Mouse (Mus musculus) hindbrain, embryonic 10.5 days (tissue): ENCODE data around the gene Btbd35f29. TPM values are rescaled to one million over a fixed set of nuclear protein-coding genes. Genes with fewer than 3 reads are reported as not detected.
"Not testable (repeated sequence)": the region's sequence is repeated elsewhere in the genome, so short reads cannot be mapped to it uniquely, and the experiment has no call there.

Experiments used
- DNase-seq: peaks from one replicate; pipeline ENCODE4 v3.0.0-alpha.2; 2017; ENCODE audit warnings: low spot score
- H3K27ac ChIP-seq: fragments of 300-500 bp; sonication (generic); 2 replicates; pipeline ENCODE4 v1.5.1; 2016; ENCODE audit warnings: mild to moderate bottlenecking, moderate library complexity
- H3K27me3 ChIP-seq: fragments of 300-500 bp; sonication (generic); 2 replicates; pipeline ENCODE4 v1.6.1; 2016; ENCODE audit warnings: mild to moderate bottlenecking; ENCODE audit not compliant: poor library complexity, insufficient read depth, severe bottlenecking
- H3K36me3 ChIP-seq: fragments of 300-500 bp; sonication (generic); 2 replicates; pipeline ENCODE4 v1.6.1; 2016; ENCODE audit warnings: mild to moderate bottlenecking, moderate library complexity
- H3K4me1 ChIP-seq: fragments of 300-500 bp; sonication (generic); replicated peaks from 2 replicates; pipeline ENCODE4 v1.6.1; 2016; ENCODE audit warnings: mild to moderate bottlenecking
- H3K4me3 ChIP-seq: fragments of 300-500 bp; sonication (generic); 2 replicates; pipeline ENCODE4 v1.5.1; 2016; ENCODE audit warnings: mild to moderate bottlenecking, moderate library complexity
- H3K9me3 ChIP-seq: fragments of 300-500 bp; sonication (generic); 2 replicates; pipeline ENCODE4 v1.6.1; 2016; ENCODE audit warnings: mild to moderate bottlenecking, moderate library complexity
- WGBS: fragments of 180-500 bp; shearing (Covaris S2); methylation state at CpG from one replicate; pipeline ENCODE4 v1.1.7; 2016; 5-methylcytosine and 5-hydroxymethylcytosine counted together
- polyA plus RNA-seq: library from polyadenylated mRNA; unstranded; fragments of >200 nt; fragmentation: Nextera tagmentation; extraction: Ambion mirVana; gene quantifications from 2 replicates; pipeline ENCODE4 v1.2.1, GENCODE M21; 2016

Btbd35f29 gene
- not detected in 2 replicates for polyA plus RNA-seq

GRCm38 (mm10) chrX:31117374-31117773 lies at the start of gene Btbd35f29:
TSS of gene Btbd35f29 (plus strand) at chrX:31117674.
- not testable (repeated sequence) for DNase-seq, H3K36me3 ChIP-seq, H3K27ac ChIP-seq, H3K4me1 ChIP-seq, H3K4me3 ChIP-seq, H3K9me3 ChIP-seq, H3K27me3 ChIP-seq
- WGBS = no CpG with 5 or more reads among the region's 4 CpGs

DNA sequence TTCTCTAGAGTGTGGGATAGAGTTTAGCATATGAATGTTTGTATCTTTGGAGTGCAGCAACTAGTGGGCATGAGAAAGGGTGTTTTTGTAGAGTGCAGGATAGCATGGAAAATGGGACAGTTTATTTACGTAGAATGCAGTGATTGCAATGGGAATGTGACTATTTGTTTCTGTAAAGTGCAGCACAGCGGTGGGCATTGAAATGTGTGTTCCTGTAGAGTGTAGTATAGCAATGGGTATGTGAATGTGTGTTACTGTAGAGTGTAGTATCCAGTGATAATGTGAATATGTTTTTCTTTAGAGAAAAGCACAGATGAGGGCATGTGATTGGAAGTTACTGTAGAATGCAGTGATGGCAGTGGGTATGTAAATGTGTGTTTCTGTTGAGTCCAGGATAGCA lies 23.9 kb downstream of the Btbd35f29 start:
- H3K36me3 ChIP-seq, DNase-seq, H3K27ac ChIP-seq, H3K4me1 ChIP-seq, H3K4me3 ChIP-seq, H3K27me3 ChIP-seq: not testable (repeated sequence)
- H3K9me3 ChIP-seq = peaks cover 55% of the 10 kb centered on the region
- 82% methylated on average over 2 of the region's 2 CpGs for WGBS

DNA sequence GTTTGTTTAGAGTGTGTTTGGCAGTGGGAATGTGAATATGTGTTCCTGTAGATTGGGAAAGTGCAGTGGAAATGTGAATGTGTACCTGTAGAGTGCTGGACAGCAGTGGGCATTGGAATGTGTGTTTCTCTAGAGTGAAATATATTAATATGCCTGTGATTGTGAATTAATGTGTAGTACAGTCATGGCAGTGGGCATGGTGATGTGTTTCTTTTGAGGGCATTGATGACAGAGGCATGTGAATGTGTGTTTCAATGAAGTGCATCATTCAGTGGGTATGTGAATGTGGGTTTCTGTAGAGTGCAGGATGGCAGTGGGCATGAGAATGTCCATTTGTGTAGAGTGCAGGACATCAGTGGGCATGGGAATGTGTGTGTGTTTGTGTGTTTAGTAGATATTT lies 27.7 kb downstream of the Btbd35f29 start:
- H3K27ac ChIP-seq, H3K27me3 ChIP-seq, H3K36me3 ChIP-seq, H3K4me3 ChIP-seq, H3K4me1 ChIP-seq, DNase-seq: not testable (repeated sequence)
- H3K9me3 ChIP-seq = peaks cover 60% of the 10 kb centered on the region

- not testable (repeated sequence) for H3K36me3 ChIP-seq, H3K27me3 ChIP-seq, DNase-seq, H3K4me1 ChIP-seq, H3K27ac ChIP-seq, H3K4me3 ChIP-seq
- H3K9me3 ChIP-seq = peaks cover 60% of the 10 kb centered on the region
- WGBS = 83% methylated on average over 1 of the region's 1 CpGs
These were observed 28.4 kb downstream of the Btbd35f29 start for GRCm38 (mm10) chrX:31145835-31146234.

GRCm38 (mm10) chrX:31158534-31159085 lies 41.1 kb downstream of the Btbd35f29 start:
- H3K36me3 ChIP-seq, H3K27me3 ChIP-seq, DNase-seq, H3K27ac ChIP-seq, H3K4me1 ChIP-seq, H3K4me3 ChIP-seq: not testable (repeated sequence)
- H3K9me3 ChIP-seq = peaks cover 43% of the 10 kb centered on the region
- WGBS = 79% methylated on average over 2 of the region's 2 CpGs

- not testable (repeated sequence) for H3K4me1 ChIP-seq, DNase-seq, H3K36me3 ChIP-seq, H3K27me3 ChIP-seq, H3K27ac ChIP-seq, H3K4me3 ChIP-seq
- H3K9me3 ChIP-seq = peaks cover 47% of the 10 kb centered on the region
- 72% methylated on average over 2 of the region's 2 CpGs for WGBS
These were observed 42.2 kb downstream of the Btbd35f29 start for GRCm38 (mm10) chrX:31159450-31160322.

GRCm38 (mm10) chrX:31160554-31160953 lies 43.1 kb downstream of the Btbd35f29 start:
- H3K27me3 ChIP-seq, H3K4me1 ChIP-seq, H3K36me3 ChIP-seq, H3K27ac ChIP-seq, H3K4me3 ChIP-seq, DNase-seq: not testable (repeated sequence)
- H3K9me3 ChIP-seq = peaks cover 54% of the 10 kb centered on the region
- 87% methylated on average over 4 of the region's 4 CpGs for WGBS

DNA sequence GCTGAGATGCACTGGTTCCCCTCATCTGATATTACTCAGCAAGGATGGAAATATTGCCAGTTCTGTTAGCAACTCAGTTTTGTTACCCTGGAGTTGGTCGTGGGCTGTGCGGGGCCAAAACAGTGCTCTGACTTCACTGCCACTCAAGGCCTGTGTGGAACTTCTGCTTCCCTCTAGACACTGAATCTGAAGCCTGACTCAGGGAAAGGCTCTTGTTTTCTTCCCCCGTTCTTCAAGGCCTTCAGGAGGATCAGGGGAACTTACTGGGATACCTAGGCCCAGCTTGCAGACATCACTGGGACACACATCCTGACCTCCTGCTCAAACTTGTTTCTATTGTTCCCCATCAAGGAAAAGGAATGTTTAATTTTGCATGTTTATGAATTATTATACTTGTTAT lies 45.2 kb downstream of the Btbd35f29 start:
- H3K4me1 ChIP-seq, H3K27me3 ChIP-seq, H3K36me3 ChIP-seq, H3K27ac ChIP-seq, H3K4me3 ChIP-seq, DNase-seq: not testable (repeated sequence)
- WGBS = 81% methylated on average over 3 of the region's 3 CpGs
- H3K9me3 ChIP-seq = peaks cover 59% of the 10 kb centered on the region

DNA sequence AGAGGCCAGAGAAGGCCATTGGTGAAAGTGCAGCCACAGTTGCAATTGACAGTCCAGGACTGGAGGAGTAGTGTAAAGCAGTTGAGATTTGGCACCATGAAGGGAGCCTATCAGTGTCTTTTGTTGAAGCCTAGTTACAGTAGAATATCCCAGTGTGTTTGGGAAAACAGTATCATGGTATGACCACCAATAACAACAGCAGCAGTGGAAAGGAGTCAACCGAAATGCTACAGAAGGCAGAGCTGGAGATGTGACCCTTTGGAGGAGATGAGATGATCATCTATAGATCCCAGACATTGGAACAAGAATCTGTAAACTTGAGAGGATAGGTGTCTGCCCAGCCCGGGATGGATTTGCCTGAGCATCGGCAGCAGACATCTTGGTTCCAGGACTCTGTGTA lies 47.7 kb downstream of the Btbd35f29 start:
- WGBS = 92% methylated on average over 3 of the region's 3 CpGs
- not testable (repeated sequence) for DNase-seq, H3K4me1 ChIP-seq, H3K36me3 ChIP-seq, H3K4me3 ChIP-seq, H3K27ac ChIP-seq, H3K27me3 ChIP-seq
- peaks cover 50% of the 10 kb centered on the region for H3K9me3 ChIP-seq

Other genes with a start within 250 kb of the Btbd35f29 start
- not detected in 2 replicates for gene Spin2f, start 136.2 kb downstream of the Btbd35f29 start, polyA plus RNA-seq
- gene Btbd35f26, start 218.8 kb downstream of the Btbd35f29 start, polyA plus RNA-seq = not detected in 2 replicates